Mouse (Mus musculus) CH12.LX (cell line): ENCODE measurements around the gene Rnase2b. TPM values are rescaled to one million over a fixed set of nuclear protein-coding genes. Genes with fewer than 3 reads are reported as not detected.

ENCODE experiments used
- DNase-seq: peaks from one replicate; pipeline ENCODE4 v3.0.0-alpha.2; 2013; ENCODE audit errors: extremely low read depth
- H3K27ac ChIP-seq: 2 replicates; pipeline ENCODE4 v1.5.1; 2012; ENCODE audit warnings: low read depth, mild to moderate bottlenecking, control low read depth, moderate library complexity; ENCODE audit not compliant: insufficient read depth
- H3K27me3 ChIP-seq: replicated peaks from 2 replicates; pipeline ENCODE3; 2012; ENCODE audit warnings: inconsistent platforms
- H3K36me3 ChIP-seq, 2 experiments: replicated peaks in 1 of 2; 2 replicates each; pipeline versions ENCODE3 to v1.6.1; 2012; ENCODE audit warnings: inconsistent platforms in 1 of 2, low read length in 1 of 2, mild to moderate bottlenecking in 1 of 2, mixed read lengths in 1 of 2, moderate library complexity in 1 of 2; ENCODE audit not compliant: control insufficient read depth in 1 of 2, insufficient read depth in 1 of 2
- H3K4me1 ChIP-seq, 2 experiments: 2 replicates each; pipeline ENCODE4 v1.6.1; 2012; ENCODE audit warnings: inconsistent platforms in 1 of 2, moderate library complexity in 1 of 2; ENCODE audit not compliant: insufficient read depth in 2 of 2, control insufficient read depth in 1 of 2
- H3K4me2 ChIP-seq: 2 replicates; pipeline ENCODE4 v1.6.1; 2012; ENCODE audit warnings: low read depth, mild to moderate bottlenecking, control low read depth; ENCODE audit not compliant: poor library complexity, insufficient read depth, severe bottlenecking
- H3K4me3 ChIP-seq, 3 experiments: fragments of 150-350 bp in 1 of 3; sonication (generic) in 1 of 3; replicated peaks in 1 of 3; 2 replicates each; pipeline versions ENCODE3 to v1.5.1; 2011 to 2012; ENCODE audit warnings: low read depth in 2 of 3, low read length in 2 of 3, mild to moderate bottlenecking in 2 of 3, moderate library complexity in 2 of 3, control low read depth in 1 of 3, improper control_type of control experiment in 1 of 3, inconsistent platforms in 1 of 3, mixed read lengths in 1 of 3; ENCODE audit not compliant: poor library complexity in 1 of 3
- H3K79me2 ChIP-seq: replicated peaks from 2 replicates; pipeline ENCODE4 v1.6.1; 2012; ENCODE audit warnings: mild to moderate bottlenecking, moderate library complexity; ENCODE audit not compliant: control insufficient read depth, poor library complexity, insufficient read depth, severe bottlenecking; ENCODE audit errors: extremely low read depth
- H3K9ac ChIP-seq: 2 replicates; pipeline ENCODE4 v1.6.1; 2012; ENCODE audit warnings: low read depth, mild to moderate bottlenecking, control low read depth, moderate library complexity; ENCODE audit not compliant: insufficient read depth
- H3K9me3 ChIP-seq: replicated peaks from 2 replicates; pipeline ENCODE3; 2012; ENCODE audit warnings: low read length, inconsistent platforms, mixed read lengths
- ELF1 ChIP-seq: IDR thresholded peaks from 2 replicates; pipeline ENCODE4 v1.6.1; 2014; ENCODE audit warnings: low read depth, mild to moderate bottlenecking, inconsistent platforms, low read length, improper control_type of control experiment
- GABPA ChIP-seq: IDR thresholded peaks from 2 replicates; pipeline ENCODE4 v1.6.1; 2012; ENCODE audit warnings: low read depth, low read length, improper control_type of control experiment, inconsistent platforms; ENCODE audit not compliant: insufficient replicate concordance
- JUND ChIP-seq: conservative IDR thresholded peaks from 2 replicates; pipeline ENCODE4 v1.6.1; 2011; ENCODE audit warnings: low read depth, low read length, improper control_type of control experiment
- MAFK ChIP-seq: IDR thresholded peaks from 2 replicates; pipeline ENCODE4 v1.6.1; 2011; ENCODE audit warnings: low read length, improper control_type of control experiment; ENCODE audit not compliant: insufficient replicate concordance
- NELFE ChIP-seq: IDR thresholded peaks from 2 replicates; pipeline ENCODE4 v1.6.1; 2011; ENCODE audit warnings: low read depth, low read length, improper control_type of control experiment
- POLR2AphosphoS2 ChIP-seq: IDR thresholded peaks from 2 replicates; pipeline ENCODE4 v1.6.1; 2011; ENCODE audit warnings: low read depth, low read length, improper control_type of control experiment
- RCOR1 ChIP-seq: conservative IDR thresholded peaks from 2 replicates; pipeline ENCODE4 v1.6.1; 2012; ENCODE audit warnings: low read depth, mild to moderate bottlenecking, inconsistent platforms, low read length, improper control_type of control experiment
- ZKSCAN1 ChIP-seq: IDR thresholded peaks from 2 replicates; pipeline ENCODE4 v1.6.1; 2012; ENCODE audit warnings: low read depth, inconsistent platforms, low read length, improper control_type of control experiment, borderline replicate concordance
- ZMIZ1 ChIP-seq: IDR thresholded peaks from 2 replicates; pipeline ENCODE4 v1.6.1; 2012; ENCODE audit warnings: low read depth, mild to moderate bottlenecking, inconsistent platforms, low read length, improper control_type of control experiment
- dilution Hi-C: fragments of 300-500 bp; cut with MboI; formaldehyde crosslinking; loops from 2 replicates; pipeline ENCODE4 v1.14.3; 2020; ENCODE audit warnings: low sequenced_read_pairs; ENCODE audit not compliant: extremely low pct_unique_long_range_greater_than_20kb, extremely low pct_ligation_motif_present
- in situ Hi-C: fragments of 300-500 bp; cut with MboI; formaldehyde crosslinking; loops from 3 replicates; pipeline ENCODE4 v1.14.3; 2019; ENCODE audit warnings: low sequenced_read_pairs, low pct_ligation_motif_present, low pct_unique_long_range_greater_than_20kb, mixed read lengths
- polyA plus RNA-seq: library from polyadenylated mRNA; unstranded; fragments of >175 nt; gene quantifications from 2 replicates; pipeline ENCODE4 v1.2.1, GENCODE M21; 2012; ENCODE audit warnings: low read depth; ENCODE audit not compliant: insufficient read length
- total RNA-seq, 2 experiments: library from RNA; depleted of rRNA; stranded (reverse); fragments of 300-350 nt in 1 of 2; fragments of >200 nt in 1 of 2; gene quantifications; 2 replicates each; pipeline ENCODE4 v1.2.3; 2012 to 2014

The Rnase2b gene
- total and polyA plus RNA-seq, 3 experiments: 1.3 TPM; not detected in 2

DNA sequence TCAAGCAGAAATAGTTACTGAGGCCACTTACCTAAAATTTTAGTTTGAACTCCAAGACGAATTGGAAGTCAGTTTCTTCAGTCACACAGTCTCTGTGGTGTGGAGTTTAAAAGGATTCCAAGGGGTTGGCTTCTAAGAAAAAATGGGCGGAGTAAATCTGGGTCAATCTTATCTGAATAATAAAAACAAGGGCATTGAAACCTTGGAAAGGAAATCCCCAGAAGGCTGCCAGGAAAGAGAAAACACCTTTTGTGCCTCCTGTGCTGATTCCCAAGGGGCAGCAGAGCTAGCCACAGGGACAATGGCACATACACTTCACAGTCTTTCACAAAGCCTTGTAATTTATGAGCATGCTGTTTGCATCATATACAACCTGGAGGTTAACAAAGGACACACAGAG lies 15.4 kb upstream of the Rnase2b start, which contains the start of gene Rnase1:
Gene Rnase1, minus strand, starts transcription at position 101 of the 400 bp plus-strand sequence.
- H3K4me1 ChIP-seq: peaks cover 2 to 11% of the 10 kb centered on the region in 2 experiments; a peak in 3 of 4 replicates
- no peak within 1 kb of the TSS for H3K27ac ChIP-seq
- no peaks in the 10 kb centered on the region for H3K9me3 ChIP-seq
- TF ChIP-seq ELF1 (no peak), POLR2AphosphoS2 (no peak), RCOR1 (no peak), ZMIZ1 (no peak), GABPA (no peak)
- in situ Hi-C loops (no loop called here), dilution Hi-C loops (no loop called here)
- H3K9ac ChIP-seq: no peak within 1 kb of the TSS
- no peaks in the 10 kb centered on the region for H3K27me3 ChIP-seq
- no peak for DNase-seq
- no peaks in the 10 kb centered on the region for H3K79me2 ChIP-seq
- no peaks in the 10 kb centered on the region for H3K36me3 ChIP-seq
- no peak within 1 kb of the TSS for H3K4me2 ChIP-seq
- H3K4me3 ChIP-seq: no peak within 1 kb of the TSS

- dilution Hi-C loops (no loop called here), in situ Hi-C loops (no loop called here)
- Histone ChIP-seq H3K27ac (no peak overlapping the region), H3K9ac (no peak overlapping the region), H3K4me1 (peaks cover 2 to 11% of the 10 kb centered on the region in 2 experiments; a peak in 3 of 4 replicates), H3K4me2 (no peak overlapping the region), H3K36me3 (no peaks in the 10 kb centered on the region), H3K27me3 (no peaks in the 10 kb centered on the region), H3K79me2 (no peaks in the 10 kb centered on the region), H3K9me3 (no peaks in the 10 kb centered on the region), H3K4me3 (no peak overlapping the region)
- TF ChIP-seq MAFK (no peak), JUND (no peak), ZKSCAN1 (no peak)
- DNase-seq: no peak
These were observed 14.1 kb upstream of the Rnase2b start for GRCm38 (mm10) chr14:51148006-51148405.

GRCm38 (mm10) chr14:51149164-51149563 lies 12.9 kb upstream of the Rnase2b start:
- Histone ChIP-seq H3K9ac (no peak overlapping the region), H3K27me3 (no peaks in the 10 kb centered on the region), H3K27ac (no peak overlapping the region), H3K4me2 (no peak overlapping the region), H3K4me1 (peaks cover 2 to 11% of the 10 kb centered on the region in 2 experiments; a peak in 3 of 4 replicates), H3K4me3 (no peak overlapping the region), H3K79me2 (no peaks in the 10 kb centered on the region), H3K9me3 (no peaks in the 10 kb centered on the region), H3K36me3 (no peaks in the 10 kb centered on the region)
- in situ Hi-C loops: no loop called here
- no peak for DNase-seq
- no peak for TF ChIP-seq NELFE
- dilution Hi-C loops: no loop called here
